Mouse (Mus musculus) liver, embryonic 12.5 days (tissue): ENCODE results near the gene Upb1. TPM values are rescaled to one million over a fixed set of nuclear protein-coding genes. Genes with fewer than 3 reads are reported as not detected.
"Not testable (repeated sequence)": the region's sequence is repeated elsewhere in the genome, so short reads cannot be mapped to it uniquely, and the experiment has no call there.

Experiments used
- ATAC-seq: fragments of 200-750 bp; cut with Nextera tagmentation; 2 replicates; pipeline ENCODE4 v1.8.0; 2017; ENCODE audit warnings: moderate number of reproducible peaks, mild to moderate bottlenecking, moderate library complexity
- H3K27ac ChIP-seq: fragments of 300-500 bp; sonication (generic); 2 replicates; pipeline ENCODE4 v1.5.1; 2016; ENCODE audit warnings: mild to moderate bottlenecking
- H3K27me3 ChIP-seq: fragments of 300-500 bp; sonication (generic); replicated peaks from 2 replicates; pipeline ENCODE4 v1.6.1; 2016; ENCODE audit warnings: mild to moderate bottlenecking, moderate library complexity
- H3K36me3 ChIP-seq: fragments of 300-500 bp; sonication (generic); 2 replicates; pipeline ENCODE4 v1.6.1; 2016; ENCODE audit warnings: mild to moderate bottlenecking, moderate library complexity
- H3K4me1 ChIP-seq: fragments of 300-500 bp; sonication (generic); 2 replicates; pipeline ENCODE4 v1.6.1; 2016
- H3K4me2 ChIP-seq: fragments of 300-500 bp; sonication (generic); 2 replicates; pipeline ENCODE4 v1.6.1; 2016; ENCODE audit warnings: mild to moderate bottlenecking, moderate library complexity
- H3K4me3 ChIP-seq: fragments of 300-500 bp; sonication (generic); 2 replicates; pipeline ENCODE4 v1.5.1; 2016; ENCODE audit warnings: mild to moderate bottlenecking, moderate library complexity
- H3K9ac ChIP-seq: fragments of 300-500 bp; sonication (generic); 2 replicates; pipeline ENCODE4 v1.6.1; 2016; ENCODE audit warnings: mild to moderate bottlenecking, moderate library complexity
- H3K9me3 ChIP-seq: fragments of 300-500 bp; sonication (generic); replicated peaks from 2 replicates; pipeline ENCODE4 v1.6.1; 2016; ENCODE audit warnings: mild to moderate bottlenecking, moderate library complexity
- whole genome bisulfite sequencing: fragments of 180-500 bp; shearing (Covaris S2); methylation state at CpG from one replicate; pipeline ENCODE4 v1.1.7; 2016; ENCODE audit not compliant: insufficient replicate concordance; 5-methylcytosine and 5-hydroxymethylcytosine counted together
- polyA plus RNA-seq: library from polyadenylated mRNA; unstranded; fragments of >200 nt; fragmentation: Nextera tagmentation; extraction: Ambion mirVana; gene quantifications from 2 replicates; pipeline ENCODE4 v1.2.1, GENCODE M21; 2016

Upb1 gene
- polyA plus RNA-seq, 1 experiment from 2014 or later = 7.4 TPM

GRCm38 (mm10) chr10:75445030-75445429 lies 44.1 kb downstream of the Upb1 start:
- Histone ChIP-seq H3K27me3 (no peaks in the 10 kb centered on the region; the same call in 1 of the 2 replicates), H3K4me3 (no peak overlapping the region), H3K36me3 (no peaks in the 10 kb centered on the region), H3K4me1 (peaks cover 22% of the 10 kb centered on the region; the same call in 1 of the 2 replicates), H3K9me3 (no peaks in the 10 kb centered on the region), H3K4me2 (no peak overlapping the region), H3K27ac (no peak overlapping the region), H3K9ac (no peak overlapping the region)
- no peak for ATAC-seq
- 51% methylated on average over 8 of the region's 8 CpGs for WGBS

GRCm38 (mm10) chr10:75446501-75447083 lies 45.7 kb downstream of the Upb1 start:
- Histone ChIP-seq H3K4me2 (no peak overlapping the region), H3K36me3 (no peaks in the 10 kb centered on the region), H3K4me1 (peaks cover 22% of the 10 kb centered on the region; the same call in 1 of the 2 replicates), H3K27me3 (no peaks in the 10 kb centered on the region; the same call in 1 of the 2 replicates), H3K9me3 (no peaks in the 10 kb centered on the region), H3K27ac (no peak overlapping the region), H3K4me3 (no peak overlapping the region), H3K9ac (no peak overlapping the region)
- 44% methylated on average over 13 of the region's 13 CpGs for WGBS
- ATAC-seq = no peak; the same call in 1 of the 2 replicates

- WGBS = 67% methylated on average over 11 of the region's 11 CpGs
- no peak overlapping the region for H3K27ac ChIP-seq
Measured at GRCm38 (mm10) chr10:75447489-75447888, 46.6 kb downstream of the Upb1 start.

GRCm38 (mm10) chr10:75448806-75449420 lies 48.0 kb downstream of the Upb1 start:
- Histone ChIP-seq H3K27me3 (no peaks in the 10 kb centered on the region; the same call in 1 of the 2 replicates), H3K4me2 (no peak overlapping the region), H3K9me3 (no peaks in the 10 kb centered on the region), H3K4me3 (no peak overlapping the region), H3K27ac (no peak overlapping the region), H3K9ac (no peak overlapping the region), H3K4me1 (peaks cover 16% of the 10 kb centered on the region; the same call in 1 of the 2 replicates), H3K36me3 (no peaks in the 10 kb centered on the region)
- WGBS = 67% methylated on average over 6 of the region's 6 CpGs
- no peak for ATAC-seq

More at GRCm38 (mm10) chr10:75447489-75447888, 46.6 kb downstream of the Upb1 start:
- no peaks in the 10 kb centered on the region for H3K36me3 ChIP-seq
- H3K9me3 ChIP-seq = no peaks in the 10 kb centered on the region
- H3K9ac ChIP-seq = no peak overlapping the region
- H3K4me3 ChIP-seq = no peak overlapping the region
- no peak overlapping the region for H3K4me2 ChIP-seq
- ATAC-seq = no peak
- H3K27me3 ChIP-seq = no peaks in the 10 kb centered on the region; the same call in 1 of the 2 replicates
- H3K4me1 ChIP-seq = peaks cover 17% of the 10 kb centered on the region; the same call in 1 of the 2 replicates

- no peak overlapping the region for H3K4me3 ChIP-seq
- H3K9ac ChIP-seq = no peak overlapping the region
- 71% methylated on average over 8 of the region's 8 CpGs for WGBS
- H3K27ac ChIP-seq = no peak overlapping the region
- no peak for ATAC-seq
- no peaks in the 10 kb centered on the region for H3K9me3 ChIP-seq
- no peaks in the 10 kb centered on the region; the same call in 1 of the 2 replicates for H3K27me3 ChIP-seq
- no peak overlapping the region for H3K4me2 ChIP-seq
- peaks cover 6% of the 10 kb centered on the region; the same call in 1 of the 2 replicates for H3K4me1 ChIP-seq
- no peaks in the 10 kb centered on the region for H3K36me3 ChIP-seq
Measured at GRCm38 (mm10) chr10:75450331-75450730, 49.4 kb downstream of the Upb1 start.

- Histone ChIP-seq H3K4me1 (peaks cover 6% of the 10 kb centered on the region; the same call in 1 of the 2 replicates), H3K36me3 (no peaks in the 10 kb centered on the region), H3K4me3 (no peak overlapping the region), H3K27ac (no peak overlapping the region), H3K9ac (no peak overlapping the region), H3K9me3 (no peaks in the 10 kb centered on the region), H3K27me3 (no peaks in the 10 kb centered on the region; the same call in 1 of the 2 replicates), H3K4me2 (no peak overlapping the region)
- WGBS = 61% methylated on average over 10 of the region's 10 CpGs
- no peak for ATAC-seq
Measured at GRCm38 (mm10) chr10:75451036-75451786, 50.3 kb downstream of the Upb1 start.

- H3K27ac ChIP-seq, H3K36me3 ChIP-seq, H3K27me3 ChIP-seq, H3K4me1 ChIP-seq, ATAC-seq, H3K9me3 ChIP-seq, H3K4me3 ChIP-seq, H3K4me2 ChIP-seq, H3K9ac ChIP-seq: not testable (repeated sequence)
- 70% methylated on average over 14 of the region's 18 CpGs for WGBS
Measured at GRCm38 (mm10) chr10:75456061-75456831, 55.3 kb downstream of the Upb1 start.

- no peak overlapping the region for H3K27ac ChIP-seq
- no peak overlapping the region for H3K4me3 ChIP-seq
- no peak for ATAC-seq
- 73% methylated on average over 1 of the region's 1 CpGs for WGBS
- H3K4me1 ChIP-seq = no peaks in the 10 kb centered on the region
- no peaks in the 10 kb centered on the region for H3K27me3 ChIP-seq
- H3K9ac ChIP-seq = no peak overlapping the region
- H3K36me3 ChIP-seq = no peaks in the 10 kb centered on the region
- no peak overlapping the region for H3K4me2 ChIP-seq
- no peaks in the 10 kb centered on the region for H3K9me3 ChIP-seq
Measured at GRCm38 (mm10) chr10:75457852-75458251, 56.9 kb downstream of the Upb1 start.

- H3K27me3 ChIP-seq = no peaks in the 10 kb centered on the region
- no peak for ATAC-seq
- H3K4me2 ChIP-seq = no peak overlapping the region
- no peaks in the 10 kb centered on the region for H3K4me1 ChIP-seq
- H3K9me3 ChIP-seq = no peaks in the 10 kb centered on the region
- H3K36me3 ChIP-seq = no peaks in the 10 kb centered on the region
- no peak overlapping the region for H3K27ac ChIP-seq
- WGBS = 62% methylated on average over 4 of the region's 4 CpGs
- no peak overlapping the region for H3K9ac ChIP-seq
- H3K4me3 ChIP-seq = no peak overlapping the region
Measured at GRCm38 (mm10) chr10:75458329-75458728, 57.4 kb downstream of the Upb1 start.

GRCm38 (mm10) chr10:75462728-75463127 lies 61.8 kb downstream of the Upb1 start:
- Histone ChIP-seq H3K4me2 (no peak overlapping the region), H3K27ac (no peak overlapping the region), H3K9me3 (no peaks in the 10 kb centered on the region), H3K27me3 (no peaks in the 10 kb centered on the region), H3K9ac (no peak overlapping the region), H3K4me3 (no peak overlapping the region), H3K4me1 (no peaks in the 10 kb centered on the region), H3K36me3 (no peaks in the 10 kb centered on the region)
- WGBS = 68% methylated on average over 3 of the region's 3 CpGs
- ATAC-seq = no peak

GRCm38 (mm10) chr10:75465781-75466550 lies 65.1 kb downstream of the Upb1 start:
- H3K27ac ChIP-seq = no peak overlapping the region
- no peak overlapping the region for H3K4me2 ChIP-seq
- H3K27me3 ChIP-seq = no peaks in the 10 kb centered on the region
- no peaks in the 10 kb centered on the region for H3K4me1 ChIP-seq
- no peak overlapping the region for H3K4me3 ChIP-seq
- ATAC-seq = no peak
- H3K9me3 ChIP-seq = no peaks in the 10 kb centered on the region
- H3K36me3 ChIP-seq = no peaks in the 10 kb centered on the region
- WGBS = 50% methylated on average over 6 of the region's 6 CpGs
- no peak overlapping the region for H3K9ac ChIP-seq
